Mouse (Mus musculus) T-cell, adult 2 months (primary cell): ENCODE results near the gene Eef1g.
"Not testable (repeated sequence)": the region's sequence is repeated elsewhere in the genome, so short reads cannot be mapped to it uniquely, and the experiment has no call there.

Experiments used
- DNase-seq: peaks from one replicate; pipeline ENCODE4 v3.0.0; 2022; ENCODE audit warnings: low spot score

Eef1g gene

DNA sequence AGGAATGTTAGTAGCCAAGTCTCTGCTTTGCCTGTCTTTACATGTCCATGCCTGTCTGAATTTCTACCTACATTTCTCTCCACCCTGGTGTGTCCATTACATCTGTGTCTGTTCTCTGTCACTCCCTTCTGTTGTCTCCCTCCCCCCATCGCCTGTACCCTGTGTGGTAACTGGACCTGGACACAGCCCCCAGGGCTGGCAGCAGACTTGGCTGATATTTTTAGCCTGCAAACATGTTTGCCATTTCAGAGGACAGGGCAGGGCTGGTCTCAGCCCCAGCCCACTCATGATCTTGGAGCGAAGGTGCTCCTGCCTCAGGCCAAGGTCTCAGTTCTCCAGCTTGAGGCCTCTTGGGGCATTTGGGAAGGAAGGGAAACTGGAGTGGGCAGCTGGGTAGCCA is 21.0 kb downstream of the Eef1g start:
- DNase-seq: no peak

GRCm38 (mm10) chr19:8988346-8989065 is 21.7 kb downstream of the Eef1g start:
- DNase-seq: no peak

DNA sequence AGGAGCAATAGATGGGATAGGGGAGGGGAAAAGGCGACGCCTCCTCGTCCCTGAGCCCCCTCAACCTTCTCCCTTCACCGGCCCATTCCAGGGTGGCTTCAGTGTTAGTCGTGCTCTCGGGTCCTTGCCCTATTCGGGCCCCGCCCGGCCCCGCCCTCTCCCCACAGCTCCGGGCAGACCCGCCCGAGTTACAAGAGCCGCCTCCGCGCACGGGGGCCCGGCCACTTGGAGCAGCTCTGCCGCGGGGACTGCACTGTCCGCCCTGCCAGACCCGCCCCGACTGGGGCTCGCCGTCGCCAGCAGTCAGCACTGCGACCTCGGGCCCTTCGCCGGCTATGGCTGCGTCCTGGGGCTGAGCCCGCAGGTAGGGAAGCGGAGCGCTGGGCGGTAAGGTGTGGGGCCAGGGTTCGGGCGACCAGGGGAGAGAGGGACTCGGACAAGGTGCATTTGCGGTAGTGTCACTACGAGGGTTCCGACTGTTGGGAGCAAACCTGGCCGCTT is 22.3 kb downstream of the Eef1g start, which contains the start of gene Ahnak:
TSS of gene Ahnak (plus strand) at position 219 of the 501 bp plus-strand sequence.
- peak; percentile 35 for DNase-seq

DNA sequence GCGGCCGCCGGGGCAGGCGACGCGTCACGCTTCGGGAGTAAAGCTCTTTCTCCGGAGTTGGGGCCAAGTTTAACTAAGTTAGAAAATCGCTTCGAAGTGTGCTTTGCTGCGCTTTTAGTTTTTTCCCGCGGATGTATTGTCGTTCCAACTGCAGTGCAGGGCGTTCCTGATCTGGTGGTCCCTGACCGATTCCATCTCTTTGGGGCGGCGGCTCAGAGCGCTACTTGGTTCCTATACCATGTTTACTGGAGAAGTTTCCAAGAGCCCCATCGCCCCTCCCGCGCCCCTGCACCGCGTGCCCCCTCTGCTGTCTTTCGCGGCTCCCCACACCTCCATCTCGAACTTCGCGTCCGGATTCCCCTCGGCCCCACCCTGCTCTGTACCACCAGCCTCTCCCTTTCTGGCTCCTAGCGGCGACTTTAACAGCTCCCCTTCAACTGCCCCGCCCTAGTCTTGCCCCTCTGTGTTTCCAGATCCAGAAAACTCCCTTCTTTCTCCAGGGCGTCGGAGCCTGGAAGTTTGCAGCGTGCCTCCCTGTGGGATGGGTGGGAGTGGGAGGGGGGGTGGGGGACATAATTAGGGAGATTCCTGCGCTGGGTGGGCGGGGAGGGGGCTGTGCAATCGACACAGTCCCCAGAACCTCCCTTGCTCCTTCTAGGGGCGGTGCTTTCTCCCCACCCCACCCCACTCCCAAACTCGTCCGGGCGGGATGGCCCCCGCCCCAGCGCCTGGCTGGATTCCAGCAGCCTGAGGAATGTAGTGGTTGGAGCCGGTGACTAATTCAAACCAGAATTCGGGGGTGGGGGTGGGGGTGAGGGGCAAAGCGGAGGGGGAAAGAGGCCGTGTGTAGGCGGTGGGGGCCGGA is 23.0 kb downstream of the Eef1g start:
- DNase-seq: peak; percentile 62

DNA sequence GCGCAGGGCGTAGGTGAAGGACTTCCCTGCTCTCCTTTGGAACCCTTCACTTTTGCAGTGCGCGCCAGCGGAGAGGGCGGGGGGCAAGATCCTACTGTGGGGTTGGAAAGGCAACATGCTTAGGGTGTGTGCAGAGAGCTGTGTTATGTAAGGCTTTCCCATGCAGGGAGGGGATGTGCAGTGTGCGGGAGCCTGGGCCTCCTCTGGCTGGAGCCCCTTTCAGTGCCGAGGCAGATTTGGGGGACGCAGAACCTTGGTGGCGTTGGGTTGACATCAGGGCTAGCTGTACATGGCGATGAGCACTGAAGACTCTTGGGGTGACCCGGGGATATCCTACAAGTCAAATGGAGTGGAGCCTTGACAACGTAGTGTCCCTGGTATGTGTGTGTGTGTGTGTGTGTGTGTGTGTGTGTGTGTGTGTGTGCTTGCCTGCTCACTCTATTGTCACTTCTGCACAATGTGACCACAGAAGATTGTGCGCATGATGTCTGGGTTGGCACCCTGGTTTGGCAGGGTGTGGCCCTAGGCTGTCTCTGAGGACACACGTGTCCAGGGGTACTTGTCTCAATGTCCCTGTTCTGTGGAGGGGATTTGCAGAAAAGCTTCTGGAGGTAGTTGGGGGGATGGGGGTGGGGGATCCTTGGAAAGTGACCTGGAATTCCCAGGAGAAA is 23.7 kb downstream of the Eef1g start:
- peak; percentile 40 for DNase-seq

DNA sequence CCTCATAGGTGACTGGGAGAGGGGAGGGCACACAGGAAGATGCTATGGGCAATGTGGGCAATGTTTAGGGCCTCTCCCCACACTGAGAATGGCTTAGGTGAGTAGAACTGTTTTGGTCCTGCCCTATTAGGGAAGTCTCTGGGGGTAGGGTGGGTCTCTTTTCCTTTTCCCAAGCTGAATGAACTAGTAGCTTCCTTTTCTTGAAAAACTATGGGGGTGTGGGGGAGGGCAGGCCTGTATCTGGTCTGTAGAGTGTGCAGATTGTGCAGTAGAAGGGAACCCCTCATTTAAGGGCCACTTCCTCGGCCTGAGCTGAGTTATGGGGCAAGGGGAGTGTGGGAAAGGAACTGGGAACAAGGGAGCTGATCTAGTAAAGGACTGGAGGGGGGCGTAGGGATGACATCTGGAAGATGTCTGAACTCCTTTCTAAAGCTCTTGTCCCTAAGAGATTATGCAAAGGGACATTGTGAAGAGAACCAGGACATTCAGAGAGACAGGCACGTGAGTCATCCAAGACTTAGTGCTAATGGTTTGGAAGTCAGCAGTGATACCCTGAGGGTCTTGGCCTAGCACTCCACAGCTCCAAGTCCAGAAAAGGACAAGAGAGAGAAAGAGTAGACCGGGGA is 24.5 kb downstream of the Eef1g start:
- no peak for DNase-seq

DNA sequence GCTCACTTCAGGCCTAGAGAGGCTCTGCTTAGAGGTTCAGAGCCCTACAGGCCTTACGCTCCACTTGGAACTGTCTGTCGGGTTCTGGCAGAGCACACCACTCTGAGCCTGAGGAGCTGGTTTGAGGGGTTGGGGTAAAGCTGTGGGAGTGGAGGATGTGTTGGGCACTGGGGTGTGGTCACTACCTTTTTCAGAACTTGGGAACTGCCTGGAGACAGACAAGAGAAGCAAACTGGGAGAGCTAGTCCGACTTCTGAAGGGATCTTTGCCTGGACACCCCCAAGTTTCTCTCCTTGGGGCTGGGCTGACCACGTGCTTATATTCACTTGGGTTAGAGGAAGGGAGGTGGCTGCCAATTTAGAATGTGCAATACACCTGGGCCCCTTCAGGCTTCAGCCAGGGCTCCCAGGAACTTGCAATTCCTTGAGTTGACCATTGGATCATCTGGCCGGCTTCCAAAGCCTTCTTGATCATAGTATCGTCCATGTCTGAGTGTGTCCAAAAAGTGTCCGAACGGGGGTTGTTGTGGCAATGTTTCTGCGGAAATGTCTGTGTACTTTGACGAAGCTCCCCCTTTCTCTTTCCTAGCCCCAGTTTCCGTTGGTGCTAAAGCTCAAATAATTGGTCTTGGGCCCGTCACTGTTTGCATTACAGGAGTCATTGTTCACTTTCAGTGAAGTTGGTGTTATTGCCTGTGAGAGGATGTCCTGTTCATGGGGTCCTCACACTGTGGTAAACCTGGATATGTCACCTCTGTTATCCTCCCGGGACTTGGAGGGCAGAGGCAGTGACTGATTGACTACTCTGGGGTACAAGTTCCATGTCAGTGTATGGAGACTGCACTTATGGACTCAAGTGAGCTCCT is 25.3 kb downstream of the Eef1g start:
- no peak for DNase-seq

DNA sequence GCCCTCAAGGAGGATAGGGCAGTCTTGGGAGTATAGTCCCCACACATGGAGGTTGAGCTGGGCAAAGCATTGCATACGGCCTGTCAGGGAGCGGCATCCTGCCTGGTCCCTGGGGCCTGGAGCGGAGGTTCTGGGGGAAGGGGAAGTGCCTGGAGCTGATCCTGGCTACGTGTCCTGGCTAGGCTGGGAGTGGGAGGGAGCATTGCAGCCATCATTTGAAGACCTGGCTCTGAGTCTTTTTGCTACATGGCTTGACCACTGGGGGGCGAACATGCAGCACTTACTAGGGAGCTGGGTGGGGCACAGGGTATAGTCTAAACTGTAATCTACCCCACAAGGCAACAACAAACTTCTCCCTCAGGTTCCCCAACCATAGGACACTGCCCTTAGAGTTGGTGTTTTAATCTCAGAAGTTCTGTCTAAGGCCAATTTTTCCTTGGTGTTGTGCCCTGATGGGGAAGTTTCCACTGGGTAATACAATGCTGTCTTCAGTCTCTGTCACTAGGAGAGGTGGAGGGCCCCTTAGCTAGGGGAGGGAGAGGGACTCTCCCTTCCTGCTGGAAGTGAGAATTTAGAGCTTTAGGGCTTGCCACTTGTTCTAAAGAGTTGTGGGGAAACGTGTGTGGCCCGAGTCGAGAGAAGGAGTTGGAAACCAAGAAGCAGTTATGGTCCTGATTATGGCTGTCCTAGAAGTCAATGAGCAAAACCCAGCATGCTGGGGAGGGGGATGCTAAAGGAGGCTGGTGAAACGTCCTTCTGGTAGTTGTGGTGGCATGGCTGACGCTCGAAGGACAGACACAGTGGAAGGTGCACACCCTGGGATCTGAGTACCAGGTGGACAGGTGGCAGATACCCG is 26.2 kb downstream of the Eef1g start:
- peak; percentile 79 for DNase-seq

- no peak for DNase-seq
Measured at GRCm38 (mm10) chr19:8993625-8993912, 26.7 kb downstream of the Eef1g start.

DNA sequence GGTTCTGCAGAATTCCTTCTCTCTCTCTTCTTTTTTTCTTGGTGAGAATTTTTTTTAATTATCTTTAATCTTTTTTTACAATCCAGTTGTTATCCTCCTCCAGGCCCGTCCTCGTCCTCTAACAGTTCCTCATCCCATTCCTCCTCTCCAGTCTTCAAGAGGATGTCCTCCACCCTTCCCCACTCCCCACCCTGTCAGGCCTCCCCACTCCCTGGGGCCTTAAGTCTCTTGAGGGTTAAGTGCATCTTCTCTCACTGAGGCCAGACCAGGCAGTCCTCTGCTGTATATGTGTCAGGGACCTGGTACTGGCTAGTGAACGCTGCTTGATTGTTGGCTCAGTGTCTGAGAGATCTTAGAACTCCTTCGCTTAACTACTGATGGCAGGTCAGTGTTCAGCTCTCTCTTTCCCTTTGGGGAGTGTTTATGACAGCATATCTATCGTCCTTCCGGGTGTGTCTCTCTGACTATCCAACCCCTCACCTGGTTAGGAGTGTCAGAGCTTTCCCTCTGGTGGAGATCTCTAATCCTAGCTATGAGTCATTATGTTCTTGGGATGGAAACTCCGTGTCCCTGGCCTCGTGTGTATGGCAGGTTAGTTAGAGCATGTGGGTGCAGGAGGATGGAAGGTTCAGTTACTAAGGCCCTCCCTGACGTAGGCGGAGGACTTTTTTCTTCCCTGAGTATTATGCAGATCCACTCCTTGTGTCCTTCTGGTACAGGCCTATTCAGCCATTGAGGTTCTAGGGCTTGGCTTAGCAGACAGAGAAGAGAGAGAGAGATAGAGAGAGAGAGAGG is 28.2 kb downstream of the Eef1g start:
- no peak for DNase-seq

GRCm38 (mm10) chr19:8996601-8997000 is 29.8 kb downstream of the Eef1g start:
- no peak for DNase-seq

DNA sequence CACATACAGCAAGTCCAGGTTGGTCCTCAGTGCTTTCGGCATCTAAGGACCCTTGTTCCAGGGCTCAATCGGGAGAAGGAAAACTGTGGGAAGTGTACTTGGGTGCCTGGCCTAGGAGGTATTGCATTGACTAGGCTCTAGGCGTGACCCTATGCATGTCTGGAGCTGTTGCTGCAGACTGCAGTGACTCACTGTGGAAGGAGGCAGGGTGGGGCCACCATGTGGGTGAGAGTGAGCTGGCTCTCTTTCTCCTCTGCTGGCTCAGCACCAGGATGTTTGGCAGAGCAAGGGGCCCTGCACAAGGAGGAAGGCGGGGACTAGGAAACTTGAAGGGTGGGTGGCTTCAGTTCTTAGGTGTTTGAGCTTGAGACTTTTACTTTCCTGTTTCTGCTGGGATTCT is 30.7 kb downstream of the Eef1g start:
- peak; percentile 84 for DNase-seq

DNA sequence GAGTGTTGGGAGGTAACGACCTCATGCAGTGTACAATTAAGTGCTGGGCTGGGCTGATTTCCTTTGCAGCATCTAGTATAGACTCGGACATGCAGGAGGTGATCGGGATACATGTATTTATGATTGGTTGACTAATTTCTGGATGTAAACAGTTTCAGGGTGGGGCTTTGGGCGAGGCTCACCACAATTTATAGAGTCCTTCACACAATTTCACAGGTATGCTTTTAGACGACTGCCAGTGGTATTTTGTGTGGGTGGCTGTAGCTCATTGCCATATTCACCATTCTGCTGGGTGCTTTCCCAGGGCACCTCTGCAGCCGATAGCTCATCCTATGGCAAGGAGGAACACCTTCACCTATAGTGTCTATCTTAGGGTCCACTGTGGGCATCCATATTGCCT is 31.7 kb downstream of the Eef1g start:
- DNase-seq: no peak

DNA sequence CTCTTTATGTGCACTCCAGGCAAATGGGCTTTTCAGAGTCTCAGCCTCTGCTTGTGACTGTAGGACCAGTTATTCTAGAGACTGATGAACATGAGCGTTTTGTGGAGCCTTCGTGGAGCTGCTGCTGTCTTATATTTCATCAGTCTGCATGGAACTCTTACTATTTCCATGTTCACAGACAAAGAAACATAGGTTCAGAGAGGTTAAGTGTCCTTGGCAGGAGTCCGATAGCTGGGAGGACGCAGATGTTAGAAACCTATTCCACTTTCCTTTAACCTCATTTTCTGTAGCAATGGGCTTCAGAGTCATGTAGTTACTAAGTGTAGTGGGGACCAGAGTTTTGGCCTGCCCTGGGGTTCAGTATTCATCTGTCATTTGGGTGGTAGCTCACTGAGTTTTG is 32.4 kb downstream of the Eef1g start:
- DNase-seq: no peak

- not testable (repeated sequence) for DNase-seq
Measured at GRCm38 (mm10) chr19:9006915-9007314, 40.1 kb downstream of the Eef1g start.

GRCm38 (mm10) chr19:9019298-9019697 is 52.5 kb downstream of the Eef1g start:
- DNase-seq: no peak

DNA sequence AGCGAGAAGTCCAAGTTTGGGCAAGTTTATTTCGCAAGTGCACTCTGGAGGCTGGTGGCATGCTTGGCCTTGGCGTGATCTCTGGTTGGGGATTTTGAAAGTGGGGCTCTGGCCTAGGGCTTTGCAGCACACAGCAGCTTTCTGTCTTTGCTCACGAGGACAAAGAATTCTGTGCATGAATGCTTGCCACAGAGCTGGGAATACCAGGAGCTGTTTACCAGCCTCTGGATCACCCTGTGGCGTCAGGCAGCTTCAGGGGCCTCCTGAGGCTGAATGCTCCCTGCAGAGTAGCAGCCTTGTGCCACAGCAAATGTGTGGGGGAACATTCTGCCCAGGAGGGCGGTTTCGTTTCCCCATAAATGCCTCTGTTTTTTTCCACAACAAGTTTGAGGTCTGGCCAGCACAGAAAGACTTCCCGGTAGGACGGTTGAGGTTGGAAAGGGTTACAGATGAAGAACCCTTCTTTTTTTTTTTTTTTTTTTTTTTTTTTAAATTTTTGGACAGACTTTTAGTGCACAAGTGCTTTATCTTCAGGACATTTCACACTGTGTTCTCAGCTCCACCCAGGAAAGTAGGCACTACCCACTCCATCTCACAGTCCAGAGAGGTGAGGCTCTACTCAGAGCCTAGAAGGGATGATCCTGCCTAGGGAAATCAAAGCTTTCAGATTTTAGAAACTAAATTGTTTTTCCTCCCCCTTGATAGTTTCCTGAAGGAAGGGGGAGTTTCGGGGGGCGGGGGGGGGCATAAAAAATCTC is 56.4 kb downstream of the Eef1g start:
- no peak for DNase-seq

DNA sequence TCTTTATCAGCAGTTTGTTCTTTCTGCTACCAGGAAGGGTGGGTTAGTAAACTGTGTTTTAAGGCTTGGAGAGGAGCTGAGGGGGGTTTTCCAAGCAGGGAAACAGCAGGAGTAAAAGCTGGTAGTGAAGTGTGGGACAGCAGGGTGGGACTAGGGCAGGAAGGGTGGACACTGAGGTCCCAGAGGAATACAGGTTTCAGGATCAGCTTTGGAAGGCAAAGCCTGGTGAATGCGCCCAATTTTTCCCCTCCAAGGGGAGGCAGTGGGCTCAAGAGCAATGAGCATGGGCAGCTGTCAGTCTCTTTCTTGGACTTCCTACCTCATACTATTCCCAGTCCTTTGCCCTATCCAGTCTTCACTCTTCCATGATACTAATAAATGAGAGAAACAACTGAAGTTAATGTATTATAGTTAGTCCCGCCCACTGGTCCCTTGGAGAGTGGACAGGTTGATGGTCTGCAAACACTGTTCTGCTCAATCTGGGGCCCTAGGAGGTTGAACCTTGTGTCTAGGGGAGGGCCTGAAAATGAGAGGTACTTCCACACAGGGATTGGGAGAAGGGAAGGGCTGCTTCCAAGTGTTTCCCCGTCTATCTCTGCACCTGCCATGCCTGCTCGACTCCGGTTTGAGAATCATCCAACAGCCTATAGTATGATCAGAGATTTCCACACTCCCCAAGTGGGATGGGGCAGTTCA is 58.9 kb downstream of the Eef1g start:
- no peak for DNase-seq
